Mouse (Mus musculus) kidney, postnatal 0 days (tissue): ENCODE measurements around the gene Zfp526. TPM values are rescaled to one million over a fixed set of nuclear protein-coding genes. Genes with fewer than 3 reads are reported as not detected.

Experiments
- ATAC-seq: fragments of 200-750 bp; cut with Nextera tagmentation; replicated peaks from 2 replicates; pipeline ENCODE4 v1.8.0; 2017; ENCODE audit warnings: low read depth, moderate number of reproducible peaks, moderate TSS enrichment, moderate library complexity; ENCODE audit not compliant: low FRiP score
- DNase-seq: peaks from one replicate; pipeline ENCODE4 v3.0.0-alpha.2; 2016; ENCODE audit warnings: low spot score
- H3K27ac ChIP-seq: fragments of 300-500 bp; sonication (generic); 2 replicates; pipeline ENCODE4 v1.5.1; 2014; ENCODE audit warnings: mild to moderate bottlenecking
- H3K27me3 ChIP-seq: fragments of 300-500 bp; sonication (generic); 2 replicates; pipeline ENCODE4 v1.6.1; 2014; ENCODE audit warnings: low read length, mixed read lengths; ENCODE audit not compliant: insufficient read depth
- H3K36me3 ChIP-seq: fragments of 300-500 bp; sonication (generic); 2 replicates; pipeline ENCODE4 v1.6.1; 2014; ENCODE audit warnings: low read length, mixed read lengths; ENCODE audit not compliant: insufficient read depth
- H3K4me1 ChIP-seq: fragments of 300-500 bp; sonication (generic); replicated peaks from 2 replicates; pipeline ENCODE4 v1.6.1; 2014; ENCODE audit warnings: antibody characterized with exemption, low read length, mixed read lengths; ENCODE audit not compliant: insufficient read depth
- H3K4me2 ChIP-seq: fragments of 300-500 bp; sonication (generic); 2 replicates; pipeline ENCODE4 v1.6.1; 2014; ENCODE audit warnings: mild to moderate bottlenecking, low read length, moderate library complexity, mixed read lengths
- H3K4me3 ChIP-seq: fragments of 300-500 bp; sonication (generic); replicated peaks from 2 replicates; pipeline ENCODE4 v1.5.1; 2014; ENCODE audit warnings: low read depth, low read length
- H3K9ac ChIP-seq: fragments of 300-500 bp; sonication (generic); 2 replicates; pipeline ENCODE4 v1.6.1; 2014; ENCODE audit warnings: low read depth, low read length
- H3K9me3 ChIP-seq: fragments of 300-500 bp; sonication (generic); replicated peaks from 2 replicates; pipeline ENCODE4 v1.6.1; 2016; ENCODE audit warnings: low read length, inconsistent platforms, mixed read lengths
- CTCF ChIP-seq: IDR thresholded peaks from 2 replicates; pipeline ENCODE4 v1.5.1; 2016; ENCODE audit warnings: antibody characterized with exemption, low read depth, mild to moderate bottlenecking, moderate library complexity
- WGBS: fragments of 180-500 bp; shearing (Covaris S2); extraction: QIAGEN DNeasy Blood & Tissue Kit; methylation state at CpG from one replicate; pipeline ENCODE4 v1.1.7; 2014; 5-methylcytosine and 5-hydroxymethylcytosine counted together
- polyA plus RNA-seq: library from polyadenylated mRNA; unstranded; fragments of >200 nt; fragmentation: Nextera tagmentation; extraction: Ambion mirVana; gene quantifications from 2 replicates; pipeline ENCODE4 v1.2.1, GENCODE M21; 2015

The Zfp526 gene
- polyA plus RNA-seq, 1 experiment from 2014 or later, result 1.9 TPM

- H3K27ac ChIP-seq, result no peak overlapping the region
- no peaks in the 10 kb centered on the region for H3K9me3 ChIP-seq
- H3K4me3 ChIP-seq, result no peak overlapping the region
- no peak for DNase-seq
- TF ChIP-seq CTCF, result no peak
- 100% methylated on average over 1 of the region's 1 CpGs for WGBS
- H3K9ac ChIP-seq, result no peak overlapping the region
- H3K4me2 ChIP-seq, result no peak overlapping the region
- H3K4me1 ChIP-seq, result no peaks in the 10 kb centered on the region
- ATAC-seq, result no peak
- no peaks in the 10 kb centered on the region for H3K27me3 ChIP-seq
- H3K36me3 ChIP-seq, result peaks cover 81% of the 10 kb centered on the region
Observed at GRCm38 (mm10) chr7:25227523-25228300, 6.5 kb downstream of the Zfp526 start.

- TF ChIP-seq CTCF, result no peak
- Histone ChIP-seq H3K4me1 (0 out of 2 replicates have a peak, but pooled peaks cover under 1% of the 10 kb centered on the region), H3K4me2 (no peak overlapping the region), H3K27me3 (no peaks in the 10 kb centered on the region), H3K4me3 (no peak overlapping the region), H3K9me3 (no peaks in the 10 kb centered on the region), H3K27ac (no peak overlapping the region; the same call in 1 of the 2 replicates), H3K36me3 (peaks cover 74% of the 10 kb centered on the region), H3K9ac (no peak overlapping the region)
- DNase-seq (no peak), ATAC-seq (no peak)
- WGBS, result 84% methylated on average over 9 of the region's 9 CpGs
Observed at GRCm38 (mm10) chr7:25230690-25231285, 9.6 kb downstream of the Zfp526 start.

GRCm38 (mm10) chr7:25232101-25232648 is 10.9 kb downstream of the Zfp526 start:
- peak; percentile 34; the same call in 1 of the 2 replicates for TF ChIP-seq CTCF

GRCm38 (mm10) chr7:25233061-25233460 is 11.8 kb downstream of the Zfp526 start:
- H3K4me3 ChIP-seq, result no peak overlapping the region
- WGBS, result 80% methylated on average over 2 of the region's 2 CpGs
- ATAC-seq (no peak), DNase-seq (no peak)
- H3K4me1 ChIP-seq, result peaks cover 13% of the 10 kb centered on the region
- H3K36me3 ChIP-seq, result peaks cover 52% of the 10 kb centered on the region
- no peak overlapping the region for H3K9ac ChIP-seq
- no peak overlapping the region for H3K27ac ChIP-seq
- no peak overlapping the region for H3K4me2 ChIP-seq
- no peaks in the 10 kb centered on the region for H3K27me3 ChIP-seq
- TF ChIP-seq CTCF, result no peak
- H3K9me3 ChIP-seq, result no peaks in the 10 kb centered on the region

More at GRCm38 (mm10) chr7:25232101-25232648, 10.9 kb downstream of the Zfp526 start:
- Histone ChIP-seq H3K4me2 (no peak overlapping the region), H3K27me3 (no peaks in the 10 kb centered on the region), H3K4me3 (no peak overlapping the region), H3K4me1 (peaks cover 13% of the 10 kb centered on the region), H3K27ac (no peak overlapping the region), H3K9me3 (no peaks in the 10 kb centered on the region), H3K36me3 (peaks cover 60% of the 10 kb centered on the region), H3K9ac (no peak overlapping the region)
- DNase-seq (peak; percentile 27), ATAC-seq (no peak)
- 54% methylated on average over 5 of the region's 5 CpGs for WGBS

GRCm38 (mm10) chr7:25235526-25235925 is 14.3 kb downstream of the Zfp526 start:
- H3K27ac ChIP-seq, result no peak overlapping the region
- H3K4me3 ChIP-seq, result no peak overlapping the region
- no peak overlapping the region for H3K9ac ChIP-seq
- no peaks in the 10 kb centered on the region for H3K9me3 ChIP-seq
- ATAC-seq, result no peak
- peaks cover 13% of the 10 kb centered on the region for H3K4me1 ChIP-seq
- no peak for DNase-seq
- H3K36me3 ChIP-seq, result peaks cover 28% of the 10 kb centered on the region
- H3K4me2 ChIP-seq, result no peak overlapping the region
- no peak for TF ChIP-seq CTCF
- 78% methylated on average over 5 of the region's 5 CpGs for WGBS
- no peaks in the 10 kb centered on the region for H3K27me3 ChIP-seq

- peak; percentile 86 for ATAC-seq
Observed at GRCm38 (mm10) chr7:25237249-25238014, 16.2 kb downstream of the Zfp526 start, which contains the start of gene Gsk3a. Gene Gsk3a (minus strand): TSS chr7:25237851.

More at GRCm38 (mm10) chr7:25237249-25238014, 16.2 kb downstream of the Zfp526 start, which contains the start of gene Gsk3a:
- peak within 1 kb of the TSS; percentile 99 for H3K4me3 ChIP-seq
- H3K9me3 ChIP-seq, result no peaks in the 10 kb centered on the region
- WGBS, result under 1% methylated on average over 76 of the region's 76 CpGs
- H3K27ac ChIP-seq, result peak within 1 kb of the TSS; percentile 81
- peaks cover 10% of the 10 kb centered on the region for H3K36me3 ChIP-seq
- peak; percentile 99 for DNase-seq
- peak within 1 kb of the TSS; percentile 99 for H3K9ac ChIP-seq
- peaks cover 13% of the 10 kb centered on the region for H3K4me1 ChIP-seq
- H3K27me3 ChIP-seq, result no peaks in the 10 kb centered on the region
- peak within 1 kb of the TSS; percentile 79 for H3K4me2 ChIP-seq
- TF ChIP-seq CTCF, result peak; percentile 17; the same call in 1 of the 2 replicates
